Mouse (Mus musculus) cortical plate, adult 2 months (tissue): ENCODE data around the gene Gm7137. TPM values are rescaled to one million over a fixed set of nuclear protein-coding genes. Genes with fewer than 3 reads are reported as not detected.
"Not testable (repeated sequence)": the region's sequence is repeated elsewhere in the genome, so short reads cannot be mapped to it uniquely, and the experiment has no call there.

Experiments used
- H3K27ac ChIP-seq: fragments of 200-500 bp; 2 replicates; pipeline ENCODE4 v1.5.1; 2012; ENCODE audit warnings: low read length, control low read depth, inconsistent platforms; ENCODE audit not compliant: insufficient read depth
- H3K4me1 ChIP-seq: fragments of 200-500 bp; 2 replicates; pipeline ENCODE4 v1.6.1; 2011; ENCODE audit warnings: low read length; ENCODE audit not compliant: control insufficient read depth, insufficient read depth
- H3K4me3 ChIP-seq: fragments of 200-500 bp; 2 replicates; pipeline ENCODE4 v1.5.1; 2011; ENCODE audit warnings: mild to moderate bottlenecking, low read length, control low read depth; ENCODE audit not compliant: insufficient read depth
- CTCF ChIP-seq: fragments of 200-500 bp; IDR thresholded peaks from 2 replicates; pipeline ENCODE4 v1.5.1; 2011; ENCODE audit warnings: mild to moderate bottlenecking, control low read depth, low read length; ENCODE audit not compliant: insufficient read depth; ENCODE audit errors: extremely low read depth
- POLR2A ChIP-seq: fragments of 200-500 bp; IDR thresholded peaks from 2 replicates; pipeline ENCODE4 v1.6.1; 2011; ENCODE audit warnings: mild to moderate bottlenecking, low read length, control low read depth; ENCODE audit not compliant: insufficient read depth; ENCODE audit errors: extremely low read depth
- polyA plus RNA-seq: library from polyadenylated mRNA; depleted of rRNA; stranded (reverse); fragments of >200 nt; gene quantifications from 2 replicates; pipeline ENCODE4 v1.2.3, GENCODE M21; 2012

The Gm7137 gene
- polyA plus RNA-seq, 1 experiment: not detected

DNA sequence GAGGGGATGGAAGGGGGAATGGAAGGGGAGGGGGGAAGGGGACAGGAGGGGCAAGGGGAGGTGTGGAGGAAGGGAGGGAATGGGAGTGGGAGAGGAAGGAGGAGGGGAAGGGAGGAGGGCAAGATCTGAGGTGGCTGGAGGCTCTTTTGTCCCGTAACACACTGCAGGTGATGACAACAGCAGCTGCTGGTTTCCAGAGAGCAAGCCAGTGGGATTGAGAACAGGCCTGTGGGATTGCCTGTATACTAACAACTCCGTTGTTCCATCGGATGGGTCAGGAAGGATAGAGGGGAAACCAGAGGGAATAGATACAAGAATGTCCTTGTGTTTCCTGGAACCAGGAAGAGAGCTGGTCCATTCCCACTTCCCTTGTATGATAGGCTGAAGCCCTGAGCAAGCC is 9.7 kb upstream of the Gm7137 start:
- TF ChIP-seq POLR2A: no peak
- no peak for TF ChIP-seq CTCF
- H3K4me3 ChIP-seq: no peak overlapping the region
- H3K27ac ChIP-seq: no peak overlapping the region
- no peaks in the 10 kb centered on the region for H3K4me1 ChIP-seq

DNA sequence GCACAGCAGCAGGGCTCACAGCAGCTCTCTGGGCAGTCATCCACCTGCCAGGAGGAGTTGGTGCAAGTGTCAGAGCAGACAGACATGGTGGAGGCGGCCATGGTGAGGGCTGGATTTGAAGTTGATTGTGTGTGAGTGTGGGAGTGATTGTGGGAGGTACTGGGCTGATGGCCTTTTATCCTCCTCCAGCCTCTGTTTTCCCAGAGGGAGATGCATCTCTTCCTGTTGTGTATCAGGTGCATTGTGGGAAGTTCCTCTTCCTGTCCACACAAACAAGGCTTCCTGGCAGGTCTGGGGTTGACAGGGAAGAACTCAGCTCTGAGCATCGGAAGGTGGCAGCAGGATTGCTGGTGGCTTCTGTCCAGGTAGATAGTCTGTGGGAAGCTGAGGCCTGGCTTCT is 7.0 kb upstream of the Gm7137 start, which contains the start of gene Gm9639:
Gm9639 (minus strand) TSS at position 101 of the 400 bp plus-strand sequence.
- no peak within 1 kb of the TSS for H3K4me3 ChIP-seq
- TF ChIP-seq CTCF (no peak), POLR2A (no peak)
- no peaks in the 10 kb centered on the region for H3K4me1 ChIP-seq
- no peak within 1 kb of the TSS for H3K27ac ChIP-seq

DNA sequence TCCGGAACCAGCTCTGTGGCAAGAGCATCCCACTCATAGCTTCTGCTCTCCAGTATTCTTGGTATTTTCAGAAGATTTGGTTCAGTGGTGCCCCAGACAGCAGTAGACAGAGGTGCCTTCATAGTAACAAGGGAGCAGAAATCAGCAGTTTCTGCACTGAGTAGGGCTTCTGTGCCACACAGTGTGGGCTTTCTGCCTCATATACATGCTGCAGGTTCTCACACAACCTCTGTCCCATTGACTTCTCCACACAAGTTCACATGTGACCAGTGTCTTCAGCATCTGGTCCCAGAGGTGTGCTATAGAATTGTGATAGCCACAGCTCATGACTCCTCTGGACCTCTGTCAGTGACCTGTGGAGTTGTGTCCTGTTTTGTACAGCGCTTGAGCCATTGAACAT is 621 bp upstream of the Gm7137 start:
- Histone ChIP-seq H3K27ac (no peak overlapping the region), H3K4me3 (no peak overlapping the region), H3K4me1 (no peaks in the 10 kb centered on the region)
- TF ChIP-seq POLR2A: no peak
- TF ChIP-seq CTCF: no peak

DNA sequence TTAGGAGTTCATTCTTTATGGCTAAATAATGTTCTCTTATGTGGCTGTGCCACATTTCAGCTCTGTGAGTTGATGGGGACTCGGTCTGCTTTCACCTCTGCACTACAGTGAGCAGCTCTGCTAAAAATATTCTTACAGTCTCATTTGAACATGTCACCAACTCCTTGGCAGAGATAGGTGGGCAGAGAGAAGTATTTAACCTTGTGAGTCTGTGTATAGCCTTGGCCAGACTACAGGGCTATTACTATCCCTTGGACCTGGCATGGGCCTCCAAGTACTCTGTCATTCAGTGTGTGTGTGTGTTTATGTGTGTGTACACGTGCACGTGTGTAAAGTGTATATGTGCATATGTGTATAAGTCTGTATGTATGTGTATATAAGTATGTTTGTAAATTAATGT is 4.6 kb downstream of the Gm7137 start:
- H3K27ac ChIP-seq, H3K4me3 ChIP-seq, H3K4me1 ChIP-seq: not testable (repeated sequence)

DNA sequence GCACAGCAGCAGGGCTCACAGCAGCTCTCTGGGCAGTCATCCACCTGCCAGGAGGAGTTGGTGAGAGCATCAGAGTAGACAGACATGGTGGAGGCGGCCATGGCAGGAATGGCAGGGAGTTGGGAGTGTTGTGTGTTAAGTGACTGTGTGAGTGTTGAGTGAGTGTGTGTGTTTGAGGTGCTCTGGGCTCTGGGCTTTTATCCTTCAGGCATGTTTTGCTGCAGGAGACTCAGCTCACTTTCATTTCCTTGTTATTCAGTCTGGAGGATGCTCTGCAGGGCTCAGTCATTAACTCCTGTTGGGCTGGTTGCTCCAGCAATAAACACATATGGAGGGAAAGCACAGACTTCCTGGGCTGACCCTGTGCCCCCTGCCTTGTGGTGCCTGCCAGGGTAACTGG is 5.6 kb downstream of the Gm7137 start, which contains the start of gene Gm3250:
Gm3250 (minus strand) TSS at position 101 of the 400 bp plus-strand sequence.
- not testable (repeated sequence) for H3K4me1 ChIP-seq, H3K4me3 ChIP-seq, H3K27ac ChIP-seq

DNA sequence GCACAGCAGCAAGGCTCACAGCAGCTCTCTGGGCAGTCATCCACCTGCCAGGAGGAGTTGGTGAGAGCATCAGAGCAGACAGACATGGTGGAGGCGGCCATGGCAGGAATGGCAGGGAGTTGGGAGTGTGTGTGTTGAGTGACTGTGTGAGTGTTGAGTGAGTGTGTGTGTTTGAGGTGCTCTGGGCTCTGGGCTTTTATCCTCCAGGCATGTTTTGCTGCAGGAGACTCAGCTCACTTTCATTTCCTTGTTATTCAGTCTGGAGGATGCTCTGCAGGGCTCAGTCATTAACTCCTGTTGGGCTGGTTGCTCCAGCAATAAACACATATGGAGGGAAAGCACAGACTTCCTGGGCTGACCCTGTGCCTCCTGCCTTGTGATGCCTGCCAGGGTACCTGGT is 11.2 kb downstream of the Gm7137 start, which contains the start of gene Gm7138:
Gm7138 (minus strand) TSS at position 101 of the 400 bp plus-strand sequence.
- H3K4me1 ChIP-seq, H3K27ac ChIP-seq, H3K4me3 ChIP-seq: not testable (repeated sequence)

DNA sequence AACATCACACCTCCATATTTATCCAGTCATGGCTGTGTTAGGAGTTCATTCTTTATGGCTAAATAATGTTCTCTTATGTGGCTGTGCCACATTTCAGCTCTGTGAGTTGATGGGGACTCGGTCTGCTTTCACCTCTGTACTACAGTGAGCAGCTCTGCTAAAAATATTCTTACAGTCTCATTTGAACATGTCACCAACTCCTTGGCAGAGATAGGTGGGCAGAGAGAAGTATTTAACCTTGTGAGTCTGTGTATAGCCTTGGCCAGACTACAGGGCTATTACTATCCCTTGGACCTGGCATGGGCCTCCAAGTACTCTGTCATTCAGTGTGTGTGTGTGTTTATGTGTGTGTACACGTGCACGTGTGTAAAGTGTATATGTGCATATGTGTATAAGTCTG is 15.9 kb downstream of the Gm7137 start:
- not testable (repeated sequence) for H3K4me1 ChIP-seq, H3K4me3 ChIP-seq, H3K27ac ChIP-seq

DNA sequence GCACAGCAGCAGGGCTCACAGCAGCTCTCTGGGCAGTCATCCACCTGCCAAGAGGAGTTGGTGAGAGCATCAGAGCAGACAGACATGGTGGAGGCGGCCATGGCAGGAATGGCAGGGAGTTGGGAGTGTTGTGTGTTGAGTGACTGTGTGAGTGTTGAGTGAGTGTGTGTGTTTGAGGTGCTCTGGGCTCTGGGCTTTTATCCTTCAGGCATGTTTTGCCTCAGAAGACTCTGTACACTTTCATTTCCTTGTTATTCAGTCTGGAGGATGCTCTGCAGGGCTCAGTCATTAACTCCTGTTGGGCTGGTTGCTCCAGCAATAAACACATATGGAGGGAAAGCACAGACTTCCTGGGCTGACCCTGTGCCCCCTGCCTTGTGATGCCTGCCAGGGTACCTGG is 16.8 kb downstream of the Gm7137 start, which contains the start of gene Gm3238:
Gm3238 (minus strand) TSS at position 101 of the 400 bp plus-strand sequence.
- H3K4me3 ChIP-seq, H3K4me1 ChIP-seq: not testable (repeated sequence)

DNA sequence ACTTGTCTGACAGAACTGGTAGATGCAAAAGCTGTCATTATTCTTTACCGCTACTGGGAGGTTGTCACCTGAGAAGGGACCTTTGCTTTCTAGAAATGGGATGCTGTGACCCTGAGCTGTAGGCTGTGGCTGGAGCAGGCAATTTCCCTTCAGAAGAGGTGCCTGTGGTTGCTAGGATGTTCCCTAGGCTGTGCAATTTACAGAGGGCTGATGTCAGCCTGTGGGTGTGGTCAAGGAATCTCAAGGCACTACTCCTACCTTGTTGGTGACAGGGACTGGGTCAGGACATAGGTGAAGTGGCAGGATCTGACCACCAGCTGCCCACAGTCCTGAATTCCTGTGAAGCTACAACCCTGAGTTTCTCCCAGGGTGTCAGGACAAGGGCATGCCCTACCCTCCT is 18.3 kb downstream of the Gm7137 start:
- TF ChIP-seq POLR2A (no peak), CTCF (no peak)
- H3K4me1 ChIP-seq: no peaks in the 10 kb centered on the region
- no peak overlapping the region for H3K4me3 ChIP-seq
- no peak overlapping the region; the same call in 1 of the 2 replicates for H3K27ac ChIP-seq

More for the DNA sequence above, 16.8 kb downstream of the Gm7137 start, which contains the start of gene Gm3238:
- H3K27ac ChIP-seq: not testable (repeated sequence)

DNA sequence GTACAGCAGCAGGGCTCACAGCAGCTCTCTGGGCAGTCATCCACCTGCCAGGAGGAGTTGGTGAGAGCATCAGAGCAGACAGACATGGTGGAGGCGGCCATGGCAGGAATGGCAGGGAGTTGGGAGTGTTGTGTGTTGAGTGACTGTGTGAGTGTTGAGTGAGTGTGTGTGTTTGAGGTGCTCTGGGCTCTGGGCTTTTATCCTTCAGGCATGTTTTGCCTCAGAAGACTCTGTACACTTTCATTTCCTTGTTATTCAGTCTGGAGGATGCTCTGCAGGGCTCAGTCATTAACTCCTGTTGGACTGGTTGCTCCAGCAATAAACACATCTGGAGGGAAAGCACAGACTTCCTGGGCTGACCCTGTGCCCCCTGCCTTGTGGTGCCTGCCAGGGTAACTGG is 28.4 kb downstream of the Gm7137 start, which contains the start of gene Gm3233:
Gm3233 (minus strand) TSS at position 101 of the 400 bp plus-strand sequence.
- not testable (repeated sequence) for H3K4me3 ChIP-seq, H3K4me1 ChIP-seq, H3K27ac ChIP-seq

DNA sequence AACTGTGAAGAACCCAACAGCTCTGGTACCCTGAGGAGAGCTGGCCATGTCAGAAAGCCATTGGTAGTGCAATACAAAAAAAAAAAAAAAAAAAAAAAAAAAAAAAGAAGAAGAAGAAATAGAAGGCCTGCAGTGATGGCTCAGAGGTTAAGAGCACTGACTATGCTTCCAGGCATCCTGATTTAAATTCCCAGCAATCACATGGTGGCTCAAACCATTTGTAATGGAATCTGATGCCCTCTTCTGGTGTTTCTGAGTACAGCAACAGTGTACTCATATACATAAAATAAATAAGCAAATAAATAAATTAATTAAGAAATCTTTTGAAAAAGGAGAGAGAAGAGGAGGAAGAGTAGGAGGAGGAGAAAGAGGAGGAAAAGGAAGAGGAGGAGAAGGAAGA is 34.6 kb downstream of the Gm7137 start:
- H3K4me3 ChIP-seq: no peak overlapping the region
- H3K4me1 ChIP-seq: no peaks in the 10 kb centered on the region
- TF ChIP-seq CTCF (no peak), POLR2A (no peak)
- no peak overlapping the region for H3K27ac ChIP-seq

DNA sequence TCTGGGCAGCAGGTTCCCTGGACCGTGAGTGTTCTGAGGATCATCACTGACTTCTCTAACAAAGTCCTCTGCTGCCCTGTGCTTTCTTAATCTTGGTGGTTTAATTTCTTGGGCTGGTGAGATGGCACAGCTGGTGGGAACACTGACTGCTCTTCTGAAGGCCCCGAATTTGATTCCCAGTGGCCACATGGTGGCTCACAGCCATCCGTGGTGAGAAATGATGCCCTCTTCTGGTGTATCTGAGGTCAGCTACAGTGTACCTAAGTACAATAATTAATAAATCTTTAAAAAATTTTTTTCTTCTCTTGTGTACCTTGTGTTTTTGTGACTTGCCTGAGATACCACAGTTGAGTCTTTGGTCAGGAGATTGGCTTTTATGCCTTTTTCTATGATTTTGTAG is 35.7 kb downstream of the Gm7137 start:
- H3K4me1 ChIP-seq, H3K27ac ChIP-seq, H3K4me3 ChIP-seq: not testable (repeated sequence)

DNA sequence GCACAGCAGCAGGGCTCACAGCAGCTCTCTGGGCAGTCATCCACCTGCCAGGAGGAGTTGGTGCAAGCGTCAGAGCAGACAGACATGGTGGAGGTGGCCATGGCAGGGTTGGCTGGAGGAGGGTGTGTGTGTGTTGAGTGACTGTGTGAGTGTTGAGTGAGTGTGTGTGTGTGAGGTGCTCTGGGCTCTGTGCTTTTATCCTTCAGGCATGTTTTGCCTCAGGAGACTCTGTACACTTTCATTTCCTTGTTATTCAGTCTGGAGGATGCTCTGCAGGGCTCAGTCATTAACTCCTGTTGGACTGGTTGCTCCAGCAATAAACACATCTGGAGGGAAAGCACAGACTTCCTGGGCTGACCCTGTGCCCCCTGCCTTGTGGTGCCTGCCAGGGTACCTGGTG is 36.7 kb downstream of the Gm7137 start, which contains the start of gene Gm9736:
Gm9736 (minus strand) TSS at position 101 of the 400 bp plus-strand sequence.
- H3K4me1 ChIP-seq, H3K27ac ChIP-seq, H3K4me3 ChIP-seq: not testable (repeated sequence)

DNA sequence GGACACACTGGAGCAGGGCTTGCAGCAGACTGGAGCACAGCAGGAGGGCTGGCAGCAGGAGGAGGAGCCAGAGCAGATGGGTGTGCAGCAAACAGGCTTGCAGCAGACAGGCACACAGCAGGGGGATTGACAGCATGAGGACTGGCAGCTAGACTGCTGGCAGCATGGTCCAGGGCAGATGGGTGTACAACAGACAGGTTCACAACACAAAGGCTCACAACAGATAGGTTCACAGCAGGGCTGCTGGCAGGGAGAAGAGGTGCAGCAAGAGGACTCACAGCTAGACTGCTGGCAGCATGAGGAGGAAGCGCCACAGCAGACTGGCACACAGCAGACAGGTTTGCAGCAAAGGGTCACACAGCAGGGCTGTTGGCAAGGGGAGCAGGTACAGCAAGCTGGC is 37.3 kb downstream of the Gm7137 start:
- not testable (repeated sequence) for H3K27ac ChIP-seq, H3K4me1 ChIP-seq, H3K4me3 ChIP-seq

DNA sequence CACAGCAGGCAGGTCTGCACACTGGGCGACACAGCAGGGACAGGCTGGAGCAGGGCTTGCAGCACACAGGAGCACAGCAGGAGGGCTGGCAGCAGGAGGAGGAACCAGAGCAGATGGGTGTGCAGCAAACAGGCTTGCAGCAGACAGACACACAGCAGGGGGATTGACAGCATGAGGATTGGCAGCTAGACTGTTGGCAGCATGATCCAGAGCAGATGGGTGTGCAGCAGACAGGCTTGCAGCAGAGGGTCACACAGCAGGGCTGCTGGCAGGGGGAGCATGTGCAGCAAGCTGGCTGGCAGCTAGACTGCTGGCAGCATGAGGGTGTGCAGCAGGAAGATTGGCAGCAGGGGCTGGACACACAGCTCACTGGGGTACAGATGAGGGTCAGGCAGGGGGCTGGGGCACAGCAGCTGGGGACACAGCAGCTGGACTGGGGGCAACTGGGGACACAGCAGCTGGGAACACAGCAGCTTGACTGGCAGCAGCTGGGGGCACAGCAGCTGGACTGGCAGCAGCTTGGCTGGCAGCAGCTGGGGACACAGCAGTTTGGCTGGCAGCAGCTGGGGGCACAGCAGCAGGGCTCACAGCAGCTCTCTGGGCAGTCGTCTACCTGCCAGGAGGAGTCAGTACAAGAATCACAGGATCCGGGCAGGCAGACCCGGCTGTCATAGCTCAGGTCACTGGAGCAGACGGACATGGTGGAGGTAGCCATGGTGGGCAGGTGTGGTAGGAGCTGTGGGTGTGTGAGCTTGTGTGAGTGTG is 45.9 kb downstream of the Gm7137 start, which contains the start of gene Gm18596:
Gm18596 (minus strand) TSS at position 715 of the 765 bp plus-strand sequence.
- H3K27ac ChIP-seq, H3K4me1 ChIP-seq, H3K4me3 ChIP-seq: not testable (repeated sequence)
